Comparison of ENCODE assay signal across 24 mouse cellular contexts in the genomic region with DNA sequence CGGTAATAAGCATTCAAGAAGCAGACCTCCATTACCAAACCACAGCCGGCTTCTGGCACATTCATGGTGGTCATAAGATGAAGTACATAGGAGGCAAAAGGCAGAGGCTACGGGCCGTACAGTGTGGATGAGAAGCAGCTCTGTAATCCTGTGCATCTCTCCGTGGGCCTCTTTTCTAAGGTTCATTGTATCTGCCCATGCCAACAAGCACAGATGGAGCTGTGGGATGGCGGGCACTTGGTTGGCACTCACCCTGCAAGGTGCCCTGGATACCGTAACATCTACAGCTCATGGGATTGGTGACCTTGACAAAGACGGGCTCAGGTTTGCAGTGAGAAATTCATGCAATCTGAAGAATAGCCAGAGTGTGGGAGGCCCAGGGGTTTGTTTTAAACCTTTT. TPM values are rescaled to one million over a fixed set of nuclear protein-coding genes. Genes with fewer than 3 reads are reported as not detected.
DNase-seq lines count a peak whose midpoint lies in the region; ATAC-seq and TF ChIP-seq lines count a peak whose summit lies in the region.
"Had no signal": no experiment of that assay in that cellular context is flagged by ENCODE, and none has a peak within 500 bp of the region (broad histone marks: within the 10 kb centered on the region; RNA-seq: fewer than 3 reads in every experiment).

No protein-coding gene starts in this region.

- H3K4me2 ChIP-seq in hindbrain, postnatal 0 days (ENCODE audit: low read depth, low read length): no peak overlapping the region
- no peak overlapping the region for H3K4me2 ChIP-seq in hindbrain, embryonic 13.5 days
- H3K4me2 ChIP-seq: heart, embryonic 12.5 days; limb, embryonic 13.5 days; liver, embryonic 12.5 days had no signal

- H3K4me3 ChIP-seq in hindbrain, postnatal 0 days (ENCODE audit: low read length): no peak overlapping the region
- no peak overlapping the region for H3K4me3 ChIP-seq in hindbrain, embryonic 13.5 days
- H3K4me3 ChIP-seq: forebrain, embryonic 10.5 days; heart, embryonic 12.5 days; limb, embryonic 13.5 days; liver, embryonic 12.5 days; myocyte had no signal

- DNase-seq in hindbrain, postnatal 0 days (ENCODE audit: low spot score): peak; percentile 55
- peak; percentile 96 for DNase-seq in brain, adult 2 months (ENCODE audit: low read depth, low spot score)
- peak; percentile 87 to 94 for DNase-seq in cerebellum, adult 18-20 months
- DNase-seq in cerebellum, postnatal 14 days: peak; percentile 83 to 93
- DNase-seq in lung, postnatal 25 days (ENCODE audit: low spot score): no peak
- DNase-seq: adrenal gland, postnatal 36 days; gastrocnemius, postnatal 25 days; heart, adult 18-20 months; heart, postnatal 10 days; kidney, adult 2 months; kidney, postnatal 10 days; lung, adult 18-20 months; lung, postnatal 14 days; midbrain, embryonic 14.5 days; right cerebral cortex, adult 18-20 months had no signal

- WGBS in hindbrain, postnatal 0 days: 65% methylated on average over 8 of the region's 8 CpGs
- 86% methylated on average over 8 of the region's 8 CpGs for whole genome bisulfite sequencing in hindbrain, embryonic 13.5 days

- TF ChIP-seq CTCF in hindbrain, postnatal 0 days (IDR thresholded peaks at IDR 0.05; ENCODE audit: low read depth): no peak

- H3K9ac ChIP-seq in hindbrain, postnatal 0 days (replicated peaks; ENCODE audit: low read length): no peak overlapping the region
- H3K9ac ChIP-seq in hindbrain, embryonic 13.5 days: no peak overlapping the region
- H3K9ac ChIP-seq: heart, embryonic 12.5 days; limb, embryonic 13.5 days; liver, embryonic 12.5 days had no signal

- H3K4me1 ChIP-seq in hindbrain, postnatal 0 days (ENCODE audit: insufficient read depth, low read length): no peaks in the 10 kb centered on the region
- H3K4me1 ChIP-seq in hindbrain, embryonic 13.5 days (replicated peaks): peaks cover 26% of the 10 kb centered on the region; the same call in 1 of the 2 replicates
- H3K4me1 ChIP-seq: limb, embryonic 13.5 days had no signal

- H3K9me3 ChIP-seq in hindbrain, postnatal 0 days (ENCODE audit: low read length): no peaks in the 10 kb centered on the region
- H3K9me3 ChIP-seq in hindbrain, embryonic 13.5 days: no peaks in the 10 kb centered on the region
- H3K9me3 ChIP-seq: forebrain, embryonic 10.5 days; heart, embryonic 12.5 days; limb, embryonic 13.5 days; liver, embryonic 12.5 days had no signal

- ATAC-seq in hindbrain, postnatal 0 days: peak; percentile 55
- no peak for ATAC-seq in hindbrain, embryonic 13.5 days (ENCODE audit: low FRiP score)
- ATAC-seq in CD4-positive, CD25-positive, alpha-beta regulatory T cell, adult 4 months: no peak
- ATAC-seq: forebrain, embryonic 16.5 days; liver, embryonic 12.5 days had no signal

- peak overlapping the region; percentile 56 for H3K27ac ChIP-seq in hindbrain, postnatal 0 days
- no peak overlapping the region for H3K27ac ChIP-seq in hindbrain, embryonic 13.5 days
- H3K27ac ChIP-seq: forebrain, embryonic 10.5 days; limb, embryonic 13.5 days; liver, embryonic 12.5 days had no signal

- no peaks in the 10 kb centered on the region for H3K27me3 ChIP-seq in hindbrain, postnatal 0 days (ENCODE audit: insufficient read depth, low read length)
- H3K27me3 ChIP-seq in hindbrain, embryonic 13.5 days: no peaks in the 10 kb centered on the region
- H3K27me3 ChIP-seq: heart, embryonic 12.5 days; limb, embryonic 13.5 days; liver, embryonic 12.5 days had no signal

- H3K36me3 ChIP-seq in hindbrain, postnatal 0 days (ENCODE audit: insufficient read depth, low read length): no peaks in the 10 kb centered on the region; the same call in 1 of the 2 replicates
- H3K36me3 ChIP-seq in hindbrain, embryonic 13.5 days: no peaks in the 10 kb centered on the region
- H3K36me3 ChIP-seq: forebrain, embryonic 10.5 days; heart, embryonic 12.5 days; limb, embryonic 13.5 days; liver, embryonic 12.5 days had no signal

RNA-seq across cellular contexts. Expression of a gene that starts 53.4 kb away (rescaled TPM):
- 1.2 and 4.2 TPM in 2 replicates for total RNA-seq in hindbrain, postnatal 0 days (2014; rRNA removed)
- 10.0 and 11.6 TPM in 2 replicates for polyA plus RNA-seq in hindbrain, postnatal 0 days (2015; fragmentation: Nextera tagmentation; extraction: Ambion mirVana)
- polyA plus RNA-seq in hindbrain, embryonic 13.5 days (2015; fragmentation: Nextera tagmentation; extraction: Ambion mirVana): 6.9 and 7.3 TPM in 2 replicates
- polyA plus RNA-seq in CD4-positive, CD25-positive, alpha-beta regulatory T cell, adult 4 months (2017; shearing (Covaris generic)): not detected
- total RNA-seq: common myeloid progenitor, adult 5-6 weeks; gastrocnemius, postnatal 25 days; heart, adult 18-20 months had no signal

RNA-seq across cellular contexts. Expression of a gene that starts 54.2 kb away (rescaled TPM):
- 123 and 128 TPM in 2 replicates for total RNA-seq in hindbrain, postnatal 0 days (2014; rRNA removed)
- polyA plus RNA-seq in hindbrain, postnatal 0 days (2015; fragmentation: Nextera tagmentation; extraction: Ambion mirVana): 16.4 and 16.8 TPM in 2 replicates
- 15.9 and 16.4 TPM in 2 replicates for polyA plus RNA-seq in hindbrain, embryonic 13.5 days (2015; fragmentation: Nextera tagmentation; extraction: Ambion mirVana)
- under 1 TPM; 0.09 to 0.14 TPM for polyA plus RNA-seq in CD4-positive, CD25-positive, alpha-beta regulatory T cell, adult 4 months (2017; shearing (Covaris generic))

Comparison
In these comparisons a context has a peak if more than half of its experiments do, and no peak if none do; other contexts are left out.
1. RNA of a gene that starts 54.2 kb away (polyA plus RNA-seq): 16.4 to 16.8 TPM in hindbrain, postnatal 0 days and 15.9 to 16.4 TPM in hindbrain, embryonic 13.5 days; 0.09 to 0.14 TPM in CD4-positive, CD25-positive, alpha-beta regulatory T cell, adult 4 months; every median in the first group is over 10 times any median in the second.